Mouse (Mus musculus) cerebellum, postnatal 10 days (tissue): Measurements from ENCODE around the gene Med24.
"Not testable (repeated sequence)": the region's sequence is repeated elsewhere in the genome, so short reads cannot be mapped to it uniquely, and the experiment has no call there.

Source experiments
- DNase-seq, 2 experiments: peaks; one replicate each; pipeline ENCODE4 v3.0.0; 2021; ENCODE audit warnings: mixed read lengths in 2 of 2

Med24 gene

GRCm38 (mm10) chr11:98745932-98746853 lies 17.0 kb upstream of the Med24 start:
- DNase-seq: peak in 1 of 2 experiments; percentile 26

GRCm38 (mm10) chr11:98744456-98745019 lies 15.3 kb upstream of the Med24 start:
- DNase-seq: no peak

DNA sequence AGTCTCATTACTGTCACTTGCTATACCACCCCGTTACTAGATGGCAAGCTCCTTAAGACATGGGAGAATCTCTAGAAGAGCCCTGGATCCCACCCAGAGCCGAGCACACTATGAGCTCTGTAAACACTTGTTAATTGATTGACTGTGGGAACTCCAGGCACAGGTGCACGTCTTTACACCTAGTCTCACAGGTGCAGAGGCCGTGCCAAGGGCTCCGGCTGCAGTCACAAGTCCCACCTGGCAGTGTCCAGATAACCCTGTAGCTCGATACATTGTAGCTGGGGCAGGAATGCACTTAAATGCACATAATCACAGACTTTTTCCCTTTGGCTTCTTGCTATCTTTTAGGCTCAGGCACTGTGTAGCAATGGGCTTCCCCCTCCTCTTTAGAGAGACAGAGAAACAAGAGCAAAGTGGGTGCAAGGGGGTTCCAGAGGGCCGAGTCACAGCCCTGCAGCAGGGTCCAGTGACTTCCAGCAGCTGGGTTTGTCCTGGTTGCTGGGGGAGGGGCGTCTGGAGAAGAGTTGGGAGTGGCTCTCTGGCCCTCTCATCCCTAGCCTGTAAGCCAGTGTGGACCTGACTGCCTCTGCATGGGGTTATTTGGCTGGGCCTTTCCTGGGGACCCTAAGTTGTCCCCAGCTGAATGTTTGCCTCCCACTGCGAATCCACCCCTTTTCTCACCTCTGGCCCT lies 14.6 kb upstream of the Med24 start:
- DNase-seq: peak; percentile 67 to 75

DNA sequence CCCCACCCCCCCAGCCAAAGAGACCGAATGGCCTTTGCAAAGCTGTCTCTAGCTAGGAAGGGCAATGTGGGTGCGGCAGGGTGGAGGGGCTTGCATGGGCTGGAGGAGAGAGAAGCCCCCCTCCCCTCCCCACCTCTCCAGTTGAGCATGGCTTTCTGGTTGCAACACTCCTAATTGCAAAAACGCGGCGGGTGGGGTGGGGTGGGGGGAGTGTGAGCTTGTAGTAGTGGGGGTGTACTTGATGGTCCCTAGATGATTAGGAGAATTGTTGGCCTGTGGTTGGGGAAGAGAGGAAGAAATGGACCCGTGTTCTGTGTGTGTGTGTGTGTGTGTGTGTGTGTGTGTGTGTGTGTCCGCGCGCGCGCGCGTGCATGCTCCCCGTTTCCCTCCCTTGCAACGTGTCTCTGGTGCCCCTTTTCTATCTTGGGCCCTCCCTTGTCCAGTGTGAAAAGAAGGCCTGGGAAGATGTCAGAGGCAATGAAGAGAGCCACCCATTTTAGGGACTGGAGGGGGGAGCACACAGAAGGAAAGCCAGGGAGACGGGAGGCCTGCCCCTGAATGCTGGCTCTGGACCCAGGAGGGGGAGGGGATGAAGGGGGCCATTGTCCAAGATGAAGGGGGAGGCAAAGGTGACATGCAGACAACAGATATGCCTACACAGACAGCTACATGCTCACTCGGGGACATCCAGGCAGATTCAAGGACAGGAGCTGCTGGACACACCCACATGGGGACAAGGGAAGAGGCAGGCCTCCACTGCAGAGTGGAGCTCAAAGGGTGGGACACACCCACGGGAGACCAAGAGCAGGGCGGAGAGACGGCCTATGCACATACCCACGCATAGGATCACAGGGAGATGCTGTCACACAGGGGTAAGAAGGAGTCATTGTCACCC lies 13.4 kb upstream of the Med24 start:
- DNase-seq: peak; percentile 77 to 81

GRCm38 (mm10) chr11:98741622-98742396 lies 12.6 kb upstream of the Med24 start:
- peak; percentile 93 to 95 for DNase-seq

- DNase-seq: no peak
Observed at GRCm38 (mm10) chr11:98741051-98741620, 11.9 kb upstream of the Med24 start.

DNA sequence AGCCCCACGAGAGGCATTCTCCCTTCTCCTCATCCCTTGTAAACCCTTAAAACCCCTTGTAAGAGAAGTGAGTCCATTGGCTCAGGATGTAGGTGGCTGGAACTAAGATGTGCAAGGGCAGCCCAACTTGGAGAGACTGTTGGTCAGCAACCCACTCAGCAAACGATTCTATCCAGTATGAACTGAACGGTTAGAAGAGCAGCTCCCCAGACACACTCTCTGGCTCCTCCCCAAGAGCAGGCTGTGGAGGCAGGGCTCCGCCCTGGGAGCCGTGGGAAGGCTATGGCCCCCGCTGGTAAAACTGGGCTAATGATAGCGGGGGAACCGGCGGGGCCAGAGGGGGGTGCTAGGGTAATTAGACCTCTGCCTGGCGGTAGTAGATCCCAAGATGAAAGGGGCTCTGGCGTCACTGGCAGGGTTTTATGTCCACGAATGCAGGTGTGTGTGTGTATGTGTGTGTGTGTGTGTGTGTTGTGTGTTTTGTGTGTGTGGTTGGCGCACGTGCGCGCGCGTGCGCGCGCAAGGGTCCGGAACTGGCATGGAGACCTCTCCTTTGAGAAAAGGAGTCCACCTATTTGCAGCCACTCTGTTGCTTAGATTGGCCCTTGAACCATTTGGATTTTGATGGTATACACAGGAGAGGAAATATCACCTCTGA lies 11.3 kb upstream of the Med24 start, which contains the start of gene Thra:
Thra (plus strand) TSS at position 246 of the 658 bp plus-strand sequence.
- DNase-seq: peak; percentile 80

DNA sequence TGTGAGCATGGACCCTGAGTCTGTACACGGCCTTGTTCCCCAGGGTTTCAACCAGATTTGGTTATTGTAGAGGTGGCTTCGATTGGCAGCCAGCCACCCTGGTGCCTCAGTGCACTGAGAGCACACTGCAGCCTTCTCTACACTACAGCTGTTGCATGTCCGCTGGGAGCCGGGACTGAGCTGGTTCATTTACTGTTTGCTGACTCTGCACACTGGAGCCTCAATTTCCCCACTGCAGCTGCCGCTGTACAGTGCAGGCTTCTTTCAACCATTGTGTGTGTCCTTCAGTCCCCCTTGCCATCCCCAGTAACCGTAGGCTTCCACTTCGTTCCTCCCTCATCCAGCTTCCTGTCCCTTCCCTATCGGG lies 10.8 kb upstream of the Med24 start:
- peak; percentile 61 to 67 for DNase-seq

- DNase-seq: peak in 1 of 2 experiments; percentile 61
Observed at GRCm38 (mm10) chr11:98738925-98739324, 9.7 kb upstream of the Med24 start.

GRCm38 (mm10) chr11:98738428-98738911 lies 9.2 kb upstream of the Med24 start:
- peak; percentile 82 to 88 for DNase-seq

- not testable (repeated sequence) for DNase-seq
Observed at GRCm38 (mm10) chr11:98737220-98737619, 8.0 kb upstream of the Med24 start.

- DNase-seq: no peak
Observed at GRCm38 (mm10) chr11:98736176-98736575, 6.9 kb upstream of the Med24 start.

GRCm38 (mm10) chr11:98735111-98735510 lies 5.9 kb upstream of the Med24 start:
- DNase-seq: no peak

DNA sequence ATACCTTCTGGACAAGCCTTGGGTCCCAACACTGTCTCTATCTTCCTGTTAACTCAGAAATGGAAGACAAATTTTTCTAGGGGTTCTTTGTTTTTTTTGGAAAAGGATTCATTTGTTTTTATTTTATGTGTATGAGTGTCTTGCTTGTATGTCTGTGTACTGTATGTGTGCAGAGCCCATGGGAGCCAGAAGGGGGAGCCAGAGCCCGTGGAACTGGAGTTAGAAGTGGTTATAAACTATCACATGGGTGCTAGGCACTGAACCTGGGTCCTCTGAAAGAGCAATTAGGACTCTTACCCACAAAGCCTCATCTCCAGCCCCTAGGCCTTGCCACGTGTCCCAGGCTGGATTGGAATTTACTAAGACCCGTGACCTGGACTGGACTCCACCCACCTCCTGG lies 4.8 kb upstream of the Med24 start:
- DNase-seq: peak in 1 of 2 experiments; percentile 39

DNA sequence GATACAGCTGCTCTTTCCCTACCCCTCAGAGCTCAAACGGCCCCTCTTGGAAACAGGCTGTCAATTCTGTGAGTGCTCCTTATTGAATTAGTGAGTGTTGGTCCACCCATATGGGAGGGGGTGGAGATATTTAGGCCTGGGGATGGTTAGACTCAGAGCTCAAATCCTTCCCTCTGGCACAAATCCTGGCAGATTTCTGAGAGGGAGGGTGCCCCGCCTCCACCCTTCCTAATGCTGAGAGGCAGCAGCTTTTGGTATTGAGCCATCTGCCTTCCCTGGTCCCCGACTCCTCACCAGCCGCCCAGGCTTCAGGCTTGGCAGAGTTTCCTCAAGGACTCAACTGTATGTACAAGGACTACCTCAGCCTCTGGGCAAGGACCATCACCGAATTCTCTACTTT lies 1.9 kb upstream of the Med24 start:
- peak; percentile 94 to 96 for DNase-seq

DNA sequence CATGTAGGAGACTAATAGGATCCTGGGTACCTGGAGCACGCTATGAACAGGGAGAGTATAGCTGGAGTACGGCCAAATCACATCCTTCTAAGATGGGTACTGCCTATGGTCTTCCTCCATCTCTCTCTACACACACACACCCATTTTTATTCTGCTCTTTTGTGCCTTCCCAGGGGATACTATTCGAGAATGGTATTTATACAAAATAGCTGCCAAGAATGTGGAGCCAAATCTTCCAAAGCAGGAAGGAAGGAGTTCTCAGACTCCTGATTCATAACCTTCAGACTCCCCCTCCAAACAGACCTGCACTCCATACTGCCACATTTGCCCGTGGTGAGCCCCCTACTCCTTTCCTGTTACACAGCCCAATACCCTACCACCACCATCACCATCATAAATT lies 1.5 kb upstream of the Med24 start:
- DNase-seq: peak in 1 of 2 experiments; percentile 44

- no peak for DNase-seq
Observed at GRCm38 (mm10) chr11:98725926-98726506, 3.2 kb downstream of the Med24 start.

- DNase-seq: no peak
Observed at GRCm38 (mm10) chr11:98723098-98723497, 6.1 kb downstream of the Med24 start.

DNA sequence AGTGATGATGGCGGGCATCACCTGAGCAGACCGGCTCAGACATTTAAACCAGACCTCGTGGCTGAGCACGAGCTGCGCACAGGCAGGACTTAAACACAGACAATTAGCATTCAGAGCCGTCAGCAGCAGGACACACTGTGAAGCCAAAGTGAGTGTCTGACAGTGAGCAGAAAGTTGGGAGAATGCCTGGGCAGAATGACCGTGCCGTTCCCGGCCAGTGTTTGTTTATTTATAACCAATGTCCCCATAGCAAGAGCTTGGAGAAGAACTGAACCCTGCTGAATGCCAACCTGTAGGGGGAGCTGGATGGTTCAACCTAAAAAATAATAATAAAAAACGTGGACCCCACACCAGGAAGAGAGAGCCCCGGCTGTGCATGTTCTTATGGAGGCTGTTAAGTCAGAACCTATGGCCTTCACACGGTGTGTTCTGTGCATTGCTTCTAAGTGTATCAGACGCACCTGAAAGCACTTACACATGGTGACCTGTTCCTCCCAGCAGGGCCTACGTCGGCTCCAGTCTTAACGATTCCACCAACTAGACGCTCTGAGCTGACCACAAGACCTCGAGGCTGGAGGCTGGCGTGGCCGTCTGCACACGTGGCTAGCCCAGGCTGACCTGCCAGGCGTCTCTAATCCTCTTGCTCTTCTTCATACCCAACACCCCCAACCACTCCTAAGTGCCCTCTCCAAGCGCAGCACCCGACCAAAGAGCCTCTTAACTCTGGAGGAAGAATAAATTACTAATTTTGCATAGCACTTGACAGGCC lies 7.6 kb downstream of the Med24 start:
- peak; percentile 70 to 72 for DNase-seq
